Mouse (Mus musculus): ENCODE measurements around the gene Il16. TPM values are rescaled to one million over a fixed set of nuclear protein-coding genes. Genes with fewer than 3 reads are reported as not detected.

The Il16 gene
- polyA plus RNA-seq, 1 experiment from 2014 or later = 4.5 TPM

GRCm38 (mm10) chr7:83599913-83600286 is 145.6 kb downstream of the Il16 start:
- ATAC-seq (replicated peaks; ENCODE audit: low FRiP score) = peak; percentile 75; the same call in 1 of the 2 replicates
- peak; percentile 43 for DNase-seq (ENCODE audit: low spot score)
- Histone ChIP-seq H3K27ac (ENCODE audit: low read depth, low read length) (no peak overlapping the region), H3K4me1 (replicated peaks; ENCODE audit: control insufficient read depth, insufficient read depth, low read length) (peaks cover 4% of the 10 kb centered on the region; the same call in 1 of the 2 replicates), H3K9ac (ENCODE audit: low read depth, low read length) (no peak overlapping the region), H3K4me3 (ENCODE audit: low read depth, low read length) (no peak overlapping the region), H3K36me3 (ENCODE audit: control insufficient read depth, insufficient read depth, low read length) (no peaks in the 10 kb centered on the region), H3K4me2 (no peak overlapping the region), H3K27me3 (replicated peaks; ENCODE audit: control insufficient read depth, insufficient read depth, low read length) (no peaks in the 10 kb centered on the region), H3K9me3 (ENCODE audit: control insufficient read depth, low read length) (no peaks in the 10 kb centered on the region)
- 53% methylated on average over 8 of the region's 8 CpGs for WGBS

GRCm38 (mm10) chr7:83598997-83599912 is 146.3 kb downstream of the Il16 start:
- H3K36me3 ChIP-seq (ENCODE audit: control insufficient read depth, insufficient read depth, low read length) = no peaks in the 10 kb centered on the region
- no peak overlapping the region for H3K4me3 ChIP-seq (ENCODE audit: low read depth, low read length)
- no peaks in the 10 kb centered on the region for H3K27me3 ChIP-seq (replicated peaks; ENCODE audit: control insufficient read depth, insufficient read depth, low read length)
- 65% methylated on average over 13 of the region's 13 CpGs for WGBS
- ATAC-seq (replicated peaks; ENCODE audit: low FRiP score) (peak; percentile 58; the same call in 1 of the 2 replicates), DNase-seq (ENCODE audit: low spot score) (no peak)
- peaks cover 4% of the 10 kb centered on the region; the same call in 1 of the 2 replicates for H3K4me1 ChIP-seq (replicated peaks; ENCODE audit: control insufficient read depth, insufficient read depth, low read length)
- no peak overlapping the region for H3K4me2 ChIP-seq
- H3K9me3 ChIP-seq (ENCODE audit: control insufficient read depth, low read length) = no peaks in the 10 kb centered on the region
- H3K27ac ChIP-seq (ENCODE audit: low read depth, low read length) = no peak overlapping the region
- no peak overlapping the region for H3K9ac ChIP-seq (ENCODE audit: low read depth, low read length)

- no peak overlapping the region for H3K27ac ChIP-seq (ENCODE audit: low read depth, low read length)
- no peak for DNase-seq (ENCODE audit: low spot score)
- H3K9me3 ChIP-seq (ENCODE audit: control insufficient read depth, low read length) = no peaks in the 10 kb centered on the region
- H3K9ac ChIP-seq (ENCODE audit: low read depth, low read length) = no peak overlapping the region
- H3K4me1 ChIP-seq (replicated peaks; ENCODE audit: control insufficient read depth, insufficient read depth, low read length) = peaks cover 4% of the 10 kb centered on the region; the same call in 1 of the 2 replicates
- no peak for ATAC-seq (replicated peaks; ENCODE audit: low FRiP score)
- 83% methylated on average over 3 of the region's 3 CpGs for WGBS
- no peaks in the 10 kb centered on the region for H3K27me3 ChIP-seq (replicated peaks; ENCODE audit: control insufficient read depth, insufficient read depth, low read length)
- no peak overlapping the region for H3K4me2 ChIP-seq
- no peaks in the 10 kb centered on the region for H3K36me3 ChIP-seq (ENCODE audit: control insufficient read depth, insufficient read depth, low read length)
- no peak overlapping the region for H3K4me3 ChIP-seq (ENCODE audit: low read depth, low read length)
Measured at GRCm38 (mm10) chr7:83597063-83597462, 148.5 kb downstream of the Il16 start.

GRCm38 (mm10) chr7:83594056-83594455 is 151.5 kb downstream of the Il16 start:
- Histone ChIP-seq H3K27ac (ENCODE audit: low read depth, low read length) (no peak overlapping the region), H3K27me3 (replicated peaks; ENCODE audit: control insufficient read depth, insufficient read depth, low read length) (no peaks in the 10 kb centered on the region), H3K4me3 (ENCODE audit: low read depth, low read length) (no peak overlapping the region), H3K4me2 (no peak overlapping the region), H3K4me1 (replicated peaks; ENCODE audit: control insufficient read depth, insufficient read depth, low read length) (no peaks in the 10 kb centered on the region), H3K36me3 (ENCODE audit: control insufficient read depth, insufficient read depth, low read length) (no peaks in the 10 kb centered on the region), H3K9ac (ENCODE audit: low read depth, low read length) (no peak overlapping the region), H3K9me3 (ENCODE audit: control insufficient read depth, low read length) (no peaks in the 10 kb centered on the region)
- ATAC-seq (replicated peaks; ENCODE audit: low FRiP score) (no peak), DNase-seq (ENCODE audit: low spot score) (no peak)
- 87% methylated on average over 3 of the region's 3 CpGs for WGBS

Other genes starting within 250 kb of the Il16 start
- gene Tmc3, start 160.8 kb downstream of the Il16 start, polyA plus RNA-seq (2014; fragmentation: Nextera tagmentation; extraction: Ambion mirVana) = 0.42 and 0.47 TPM in 2 replicates
- 9.2 and 10.8 TPM in 2 replicates for gene Stard5, start 113.8 kb downstream of the Il16 start, polyA plus RNA-seq (2014; fragmentation: Nextera tagmentation; extraction: Ambion mirVana)
- gene Cfap161, start 49.2 kb upstream of the Il16 start, polyA plus RNA-seq (2014; fragmentation: Nextera tagmentation; extraction: Ambion mirVana) = not detected in 2 replicates
- gene Tlnrd1, start 138.6 kb upstream of the Il16 start, polyA plus RNA-seq (2014; fragmentation: Nextera tagmentation; extraction: Ambion mirVana) = 16.4 and 17.4 TPM in 2 replicates
- gene Mesd, start 138.7 kb upstream of the Il16 start, polyA plus RNA-seq (2014; fragmentation: Nextera tagmentation; extraction: Ambion mirVana) = 92.6 and 93.0 TPM in 2 replicates

All from liver, embryonic 11.5 days (tissue).